ENCODE assay signal across 17 mouse cellular contexts in genomic region chr7:79557728-79558221, GRCm38 (mm10). TPM values are rescaled to one million over a fixed set of nuclear protein-coding genes. Genes with fewer than 3 reads are reported as not detected.
DNase-seq lines count a peak whose midpoint lies in the region; ATAC-seq and TF ChIP-seq lines count a peak whose summit lies in the region.
"Had no signal": no experiment of that assay in that cellular context is flagged by ENCODE, and none has a peak within 500 bp of the region (broad histone marks: within the 10 kb centered on the region; RNA-seq: fewer than 3 reads in every experiment).

No protein-coding gene starts in this region.

- no peak for TF ChIP-seq EP300 in heart, adult 2 months (IDR thresholded peaks at IDR 0.05; ENCODE audit: insufficient read depth, low read depth, low read length)

- intact Hi-C loops in heart, adult 2 months (cut with DNase I), result no loop called here

- H3K9ac ChIP-seq in embryonic facial prominence, embryonic 14.5 days (ENCODE audit: low read depth, low read length), result no peak overlapping the region
- no peak overlapping the region for H3K9ac ChIP-seq in hindbrain, embryonic 13.5 days
- H3K9ac ChIP-seq in midbrain, postnatal 0 days (replicated peaks; ENCODE audit: low read length, poor library complexity, severe bottlenecking), result no peak overlapping the region
- H3K9ac ChIP-seq in heart, adult 2 months (ENCODE audit: low read depth, low read length), result no peak overlapping the region
- H3K9ac ChIP-seq: heart, embryonic 15.5 days; liver, embryonic 14.5 days had no signal

- no peak overlapping the region for H3K4me2 ChIP-seq in embryonic facial prominence, embryonic 14.5 days (ENCODE audit: low read depth, low read length)
- no peak overlapping the region for H3K4me2 ChIP-seq in hindbrain, embryonic 13.5 days
- no peak overlapping the region for H3K4me2 ChIP-seq in midbrain, postnatal 0 days (ENCODE audit: low read depth, low read length, poor library complexity, severe bottlenecking)
- H3K4me2 ChIP-seq: heart, embryonic 15.5 days had no signal

- H3K27me3 ChIP-seq in embryonic facial prominence, embryonic 14.5 days (replicated peaks; ENCODE audit: control insufficient read depth, insufficient read depth, low read length), result peaks cover 68% of the 10 kb centered on the region
- H3K27me3 ChIP-seq in hindbrain, embryonic 13.5 days, result peaks cover 73% of the 10 kb centered on the region
- H3K27me3 ChIP-seq in midbrain, postnatal 0 days (ENCODE audit: insufficient read depth, low read length), result peaks cover 37% of the 10 kb centered on the region
- peaks cover 7% of the 10 kb centered on the region; the same call in 1 of the 2 replicates for H3K27me3 ChIP-seq in heart, adult 2 months (ENCODE audit: control insufficient read depth, insufficient read depth, low read length)

- TF ChIP-seq CTCF in midbrain, postnatal 0 days (IDR thresholded peaks at IDR 0.05), result peak; percentile 38
- no peak for TF ChIP-seq CTCF in heart, adult 2 months (IDR thresholded peaks at IDR 0.05)

- H3K4me3 ChIP-seq in embryonic facial prominence, embryonic 14.5 days (ENCODE audit: low read depth, low read length), result no peak overlapping the region
- no peak overlapping the region for H3K4me3 ChIP-seq in hindbrain, embryonic 13.5 days
- H3K4me3 ChIP-seq in midbrain, postnatal 0 days (ENCODE audit: low read depth, low read length), result no peak overlapping the region
- H3K4me3 ChIP-seq in heart, adult 2 months, result no peak overlapping the region
- H3K4me3 ChIP-seq: gastrocnemius, adult 2 months; heart, embryonic 15.5 days had no signal

- no peaks in the 10 kb centered on the region for H3K36me3 ChIP-seq in embryonic facial prominence, embryonic 14.5 days (ENCODE audit: control insufficient read depth, insufficient read depth, low read length)
- H3K36me3 ChIP-seq in hindbrain, embryonic 13.5 days, result no peaks in the 10 kb centered on the region
- H3K36me3 ChIP-seq in midbrain, postnatal 0 days (ENCODE audit: insufficient read depth, low read length), result no peaks in the 10 kb centered on the region
- no peaks in the 10 kb centered on the region for H3K36me3 ChIP-seq in heart, adult 2 months (ENCODE audit: control insufficient read depth, insufficient read depth, low read length)
- H3K36me3 ChIP-seq: heart, embryonic 15.5 days had no signal

- ATAC-seq in embryonic facial prominence, embryonic 14.5 days (ENCODE audit: low read depth), result 0 out of 2 replicates have a peak, but pooled peaks have one; percentile 33
- peak; percentile 18; the same call in 1 of the 2 replicates for ATAC-seq in hindbrain, embryonic 13.5 days (ENCODE audit: low FRiP score)
- ATAC-seq in midbrain, postnatal 0 days (ENCODE audit: low FRiP score), result 0 out of 2 replicates have a peak, but pooled peaks have one; percentile 23

- no peaks in the 10 kb centered on the region for H3K9me3 ChIP-seq in embryonic facial prominence, embryonic 14.5 days (ENCODE audit: control insufficient read depth, low read length)
- no peaks in the 10 kb centered on the region for H3K9me3 ChIP-seq in hindbrain, embryonic 13.5 days
- no peaks in the 10 kb centered on the region for H3K9me3 ChIP-seq in midbrain, postnatal 0 days (ENCODE audit: low read length)
- H3K9me3 ChIP-seq: heart, embryonic 15.5 days had no signal

- H3K4me1 ChIP-seq in embryonic facial prominence, embryonic 14.5 days (ENCODE audit: control insufficient read depth, insufficient read depth, low read length), result no peaks in the 10 kb centered on the region
- H3K4me1 ChIP-seq in hindbrain, embryonic 13.5 days (replicated peaks), result peaks cover 21% of the 10 kb centered on the region
- no peaks in the 10 kb centered on the region for H3K4me1 ChIP-seq in midbrain, postnatal 0 days (ENCODE audit: insufficient read depth, low read length)
- no peaks in the 10 kb centered on the region for H3K4me1 ChIP-seq in heart, adult 2 months (ENCODE audit: control insufficient read depth, insufficient read depth, low read length)
- H3K4me1 ChIP-seq: heart, embryonic 15.5 days had no signal

- no peak for TF ChIP-seq POLR2A in heart, adult 2 months (IDR thresholded peaks at IDR 0.05; ENCODE audit: insufficient read depth, low read depth, low read length)

- no peaks in the 10 kb centered on the region for H3K79me2 ChIP-seq in heart, adult 2 months (replicated peaks; ENCODE audit: control insufficient read depth, insufficient read depth, low read length)

- DNase-seq in cerebellum, postnatal 10 days, result peak; percentile 38 to 51
- no peak for DNase-seq in cerebellum, postnatal 14 days
- DNase-seq in embryonic facial prominence, embryonic 14.5 days (ENCODE audit: low spot score), result no peak
- DNase-seq in midbrain, postnatal 0 days (ENCODE audit: low spot score), result peak; percentile 77
- DNase-seq in lung, postnatal 10 days, result no peak
- no peak for DNase-seq in heart, adult 2 months
- no peak for DNase-seq in layer of hippocampus, postnatal 10 days (ENCODE audit: low spot score in 2 of 2)
- DNase-seq: cerebellum, adult 2 months; gastrocnemius, adult 2 months; kidney, adult 18-20 months; left cerebral cortex, postnatal 4 days; lung, postnatal 4 days had no signal

- H3K27ac ChIP-seq in embryonic facial prominence, embryonic 14.5 days (replicated peaks; ENCODE audit: low read depth, low read length), result no peak overlapping the region
- H3K27ac ChIP-seq in hindbrain, embryonic 13.5 days, result peak overlapping the region; percentile 48; the same call in 1 of the 2 replicates
- H3K27ac ChIP-seq in midbrain, postnatal 0 days (ENCODE audit: low read depth, low read length), result no peak overlapping the region
- H3K27ac ChIP-seq in heart, adult 2 months, result no peak overlapping the region
- H3K27ac ChIP-seq: gastrocnemius, adult 2 months; heart, embryonic 15.5 days; liver, embryonic 14.5 days; stomach, postnatal 0 days had no signal

- WGBS in embryonic facial prominence, embryonic 14.5 days, result 10% methylated on average over 7 of the region's 8 CpGs
- 3% methylated on average over 8 of the region's 8 CpGs for WGBS in hindbrain, embryonic 13.5 days
- WGBS in midbrain, postnatal 0 days, result 2% methylated on average over 7 of the region's 8 CpGs
- 13% methylated on average over 8 of the region's 8 CpGs for WGBS in heart, adult 2 months

RNA-seq across cellular contexts. Expression of gene Rhcg, which starts 59.7 kb away (rescaled TPM):
- 0.39 and 0.65 TPM in 2 replicates for polyA plus RNA-seq in embryonic facial prominence, embryonic 14.5 days (2014; fragmentation: Nextera tagmentation; extraction: Ambion mirVana)
- polyA plus RNA-seq in hindbrain, embryonic 13.5 days (2015; fragmentation: Nextera tagmentation; extraction: Ambion mirVana), result 4.8 and 5.2 TPM in 2 replicates
- 2.2 and 2.6 TPM in 2 replicates for total RNA-seq in midbrain, postnatal 0 days (2014; rRNA removed)
- polyA plus RNA-seq in midbrain, postnatal 0 days (2015; fragmentation: Nextera tagmentation; extraction: Ambion mirVana), result 4.3 and 4.8 TPM in 2 replicates
- total RNA-seq in heart, adult 2 months (2021), result not detected
- not detected in 2 replicates for polyA plus RNA-seq in heart, adult 2 months (2012; rRNA removed)
- 1 to 10 TPM; 1.4 to 3.2 TPM for total RNA-seq in layer of hippocampus, postnatal 10 days (2021)
- total RNA-seq: gastrocnemius, adult 2 months had no signal
- polyA plus RNA-seq: heart, embryonic 15.5 days; small intestine, adult 2 months had no signal

Comparison
In these comparisons a context has a peak if more than half of its experiments do, and no peak if none do; other contexts are left out.
1. DNase-seq: peak in cerebellum, postnatal 10 days (2 of 2) and midbrain, postnatal 0 days (single experiment); none in cerebellum, postnatal 14 days (0 of 2), embryonic facial prominence, embryonic 14.5 days (single experiment), lung, postnatal 10 days (single experiment), heart, adult 2 months (0 of 2) and layer of hippocampus, postnatal 10 days (0 of 2).
2. Peak in every context shown above with its lines, with median percentiles within 50 percentile points of each other: ATAC-seq.